Mouse (Mus musculus) heart, postnatal 10 days (tissue): ENCODE measurements around the gene Nrde2. TPM values are rescaled to one million over a fixed set of nuclear protein-coding genes. Genes with fewer than 3 reads are reported as not detected.

ENCODE experiments used
- DNase-seq, 2 experiments: peaks; one replicate each; pipeline ENCODE4 v3.0.0; 2021
- intact Hi-C: fragments of 180-260 bp; cut with DNase I; formaldehyde crosslinking; loops from one replicate; pipeline ENCODE4 v1.15.1; 2025
- total RNA-seq, 2 experiments: library from RNA; stranded (reverse); gene quantifications; 2 replicates each; pipeline ENCODE4 v1.2.3; 2021

Gene Nrde2
- total RNA-seq, 2 experiments from 2014 or later = 12.5 to 14.2 TPM

DNA sequence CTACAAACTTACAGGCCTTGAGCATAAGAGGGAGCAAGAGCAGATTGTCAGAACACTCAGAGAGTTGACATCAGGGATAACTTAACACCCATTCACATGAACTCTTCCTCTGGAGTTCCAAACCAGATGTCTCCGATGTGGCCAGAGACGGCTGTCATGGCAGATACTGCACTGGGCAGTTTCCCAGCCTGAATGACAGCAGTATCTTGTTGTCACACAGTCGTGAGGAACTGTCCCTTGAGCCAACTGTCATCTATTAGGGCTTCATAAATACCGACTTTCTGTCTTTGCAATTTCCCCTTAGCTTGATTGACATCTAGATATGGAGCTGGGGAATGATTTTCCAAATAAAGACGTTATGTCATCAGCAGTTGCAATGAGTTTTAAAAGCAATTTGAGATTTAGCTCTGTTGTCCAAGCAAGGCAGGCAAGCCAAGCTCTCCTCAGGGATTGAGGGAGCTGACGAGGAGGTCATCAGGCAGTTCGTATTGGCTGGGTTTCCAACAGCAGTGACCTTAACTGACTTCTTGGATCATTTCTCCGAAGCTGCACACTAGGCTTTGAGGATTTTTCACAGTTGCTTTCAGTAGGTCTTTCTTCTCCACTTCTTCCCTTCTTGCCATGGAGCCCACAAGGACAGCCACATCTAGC lies 79.7 kb downstream of the Nrde2 start:
- DNase-seq = peak; percentile 74 to 76
- intact Hi-C loops = no loop called here

- no peak for DNase-seq
- intact Hi-C loops = no loop called here
These were observed 83.7 kb downstream of the Nrde2 start for GRCm38 (mm10) chr12:100075715-100076114.

Other genes with a start within 250 kb of the Nrde2 start
- under 1 TPM; 0.62 to 0.74 TPM for gene Kcnk13, start 195.2 kb downstream of the Nrde2 start, total RNA-seq
- gene Psmc1, start 49.5 kb downstream of the Nrde2 start, total RNA-seq = 100 to 1,000 TPM; 141 to 147 TPM
- 100 to 1,000 TPM; 338 to 349 TPM for gene Calm1, start 39.8 kb upstream of the Nrde2 start, total RNA-seq